Mouse (Mus musculus): ENCODE data around the gene Atg4d.

DNA sequence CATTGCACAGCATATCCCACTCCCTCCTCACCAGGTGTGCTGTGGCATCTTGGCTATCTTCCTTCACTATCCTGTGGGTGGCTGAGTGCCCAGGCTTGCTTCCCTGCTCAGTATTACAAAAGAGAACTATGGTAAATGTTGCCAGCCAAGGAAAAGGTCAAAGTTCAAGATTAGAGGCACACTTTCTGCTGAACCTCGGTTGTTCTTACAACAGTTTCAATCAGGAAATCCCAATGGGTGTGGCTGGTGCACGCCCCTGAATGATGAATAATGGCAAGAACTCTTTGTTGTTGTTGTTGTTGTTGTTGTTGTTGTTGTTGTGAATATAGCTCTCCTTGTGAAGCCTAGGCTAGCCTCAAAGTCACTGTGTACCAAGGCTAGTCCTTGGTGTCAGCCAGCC, 3.3 kb upstream of the Atg4d start:
- TF ChIP-seq CTCF (IDR thresholded peaks at IDR 0.05; ENCODE audit: low read depth) = no peak
- no peak for TF ChIP-seq EP300 (optimal IDR thresholded peaks at IDR 0.05)
